Mouse (Mus musculus) hindbrain, embryonic 11.5 days (tissue): Measurements from ENCODE around the gene Ccdc130. TPM values are rescaled to one million over a fixed set of nuclear protein-coding genes. Genes with fewer than 3 reads are reported as not detected.

ENCODE experiments used
- ATAC-seq: fragments of 200-750 bp; cut with Nextera tagmentation; 2 replicates; pipeline ENCODE4 v1.8.0; 2017; ENCODE audit warnings: mild to moderate bottlenecking, moderate TSS enrichment, moderate library complexity; ENCODE audit not compliant: low FRiP score
- DNase-seq: peaks from one replicate; pipeline ENCODE4 v3.0.0-alpha.2; 2015; ENCODE audit warnings: low spot score
- H3K27ac ChIP-seq: fragments of 300-500 bp; sonication (generic); 2 replicates; pipeline ENCODE4 v1.5.1; 2014; ENCODE audit warnings: mild to moderate bottlenecking, low read depth, low read length
- H3K27me3 ChIP-seq: fragments of 300-500 bp; sonication (generic); 2 replicates; pipeline ENCODE4 v1.6.1; 2014; ENCODE audit warnings: mild to moderate bottlenecking, low read length, moderate library complexity, mixed read lengths; ENCODE audit not compliant: control insufficient read depth, insufficient read depth
- H3K36me3 ChIP-seq: fragments of 300-500 bp; sonication (generic); 2 replicates; pipeline ENCODE4 v1.6.1; 2014; ENCODE audit warnings: mild to moderate bottlenecking, low read length, moderate library complexity, mixed read lengths; ENCODE audit not compliant: control insufficient read depth, insufficient read depth
- H3K4me1 ChIP-seq: fragments of 300-500 bp; sonication (generic); replicated peaks from 2 replicates; pipeline ENCODE4 v1.6.1; 2014; ENCODE audit warnings: low read length, mixed read lengths; ENCODE audit not compliant: control insufficient read depth, insufficient read depth
- H3K4me2 ChIP-seq: fragments of 300-500 bp; sonication (generic); replicated peaks from 2 replicates; pipeline ENCODE4 v1.6.1; 2014; ENCODE audit warnings: mild to moderate bottlenecking, low read depth, low read length
- H3K4me3 ChIP-seq: fragments of 300-500 bp; sonication (generic); 2 replicates; pipeline ENCODE4 v1.5.1; 2014; ENCODE audit warnings: low read depth, low read length
- H3K9ac ChIP-seq: fragments of 300-500 bp; sonication (generic); 2 replicates; pipeline ENCODE4 v1.6.1; 2014; ENCODE audit warnings: low read depth, low read length
- H3K9me3 ChIP-seq: fragments of 300-500 bp; sonication (generic); 2 replicates; pipeline ENCODE4 v1.6.1; 2016; ENCODE audit warnings: low read length; ENCODE audit not compliant: control insufficient read depth
- WGBS: fragments of 180-500 bp; shearing (Covaris S2); extraction: QIAGEN DNeasy Blood & Tissue Kit; methylation state at CpG from one replicate; pipeline ENCODE4 v1.1.7; 2014; 5-methylcytosine and 5-hydroxymethylcytosine counted together
- polyA plus RNA-seq: library from polyadenylated mRNA; unstranded; fragments of >200 nt; fragmentation: Nextera tagmentation; extraction: Ambion mirVana; gene quantifications from 2 replicates; pipeline ENCODE4 v1.2.1, GENCODE M21; 2014

The Ccdc130 gene
- polyA plus RNA-seq, 1 experiment from 2014 or later = 21.3 TPM

- Histone ChIP-seq H3K9ac (no peak overlapping the region), H3K4me1 (peaks cover 2% of the 10 kb centered on the region), H3K4me3 (no peak overlapping the region), H3K9me3 (no peaks in the 10 kb centered on the region), H3K27me3 (no peaks in the 10 kb centered on the region), H3K36me3 (peaks cover 7% of the 10 kb centered on the region; the same call in 1 of the 2 replicates), H3K27ac (no peak overlapping the region), H3K4me2 (no peak overlapping the region)
- ATAC-seq (no peak), DNase-seq (no peak)
- 90% methylated on average over 2 of the region's 2 CpGs for WGBS
Measured at GRCm38 (mm10) chr8:84233055-84233454, 37.1 kb downstream of the Ccdc130 start.

GRCm38 (mm10) chr8:84230735-84231134, 39.4 kb downstream of the Ccdc130 start:
- no peak overlapping the region for H3K9ac ChIP-seq
- 77% methylated on average over 17 of the region's 17 CpGs for WGBS
- no peak overlapping the region for H3K27ac ChIP-seq
- no peak for DNase-seq
- no peak for ATAC-seq
- peaks cover 12% of the 10 kb centered on the region for H3K36me3 ChIP-seq
- no peaks in the 10 kb centered on the region for H3K27me3 ChIP-seq
- no peak overlapping the region for H3K4me3 ChIP-seq
- H3K4me1 ChIP-seq = peaks cover 2% of the 10 kb centered on the region
- no peaks in the 10 kb centered on the region for H3K9me3 ChIP-seq
- no peak overlapping the region for H3K4me2 ChIP-seq

GRCm38 (mm10) chr8:84223322-84224029, 46.7 kb downstream of the Ccdc130 start:
- Histone ChIP-seq H3K36me3 (peaks cover 24% of the 10 kb centered on the region), H3K4me3 (no peak overlapping the region), H3K27me3 (no peaks in the 10 kb centered on the region), H3K4me2 (no peak overlapping the region), H3K9ac (no peak overlapping the region), H3K27ac (no peak overlapping the region), H3K9me3 (no peaks in the 10 kb centered on the region), H3K4me1 (no peaks in the 10 kb centered on the region)
- no peak for DNase-seq
- 81% methylated on average over 21 of the region's 21 CpGs for WGBS
- ATAC-seq = no peak

- no peak for DNase-seq
- no peak overlapping the region for H3K4me3 ChIP-seq
- H3K9me3 ChIP-seq = no peaks in the 10 kb centered on the region
- no peak for ATAC-seq
- H3K4me2 ChIP-seq = no peak overlapping the region
- H3K27me3 ChIP-seq = no peaks in the 10 kb centered on the region
- no peaks in the 10 kb centered on the region for H3K4me1 ChIP-seq
- WGBS = 96% methylated on average over 9 of the region's 9 CpGs
- peaks cover 24% of the 10 kb centered on the region for H3K36me3 ChIP-seq
- no peak overlapping the region for H3K9ac ChIP-seq
- no peak overlapping the region for H3K27ac ChIP-seq
Measured at GRCm38 (mm10) chr8:84222566-84223165, 47.5 kb downstream of the Ccdc130 start.

- ATAC-seq (no peak), DNase-seq (no peak)
- Histone ChIP-seq H3K9ac (no peak overlapping the region), H3K4me1 (no peaks in the 10 kb centered on the region), H3K27ac (no peak overlapping the region), H3K9me3 (no peaks in the 10 kb centered on the region), H3K4me3 (no peak overlapping the region), H3K27me3 (no peaks in the 10 kb centered on the region), H3K36me3 (peaks cover 21% of the 10 kb centered on the region), H3K4me2 (no peak overlapping the region)
- 91% methylated on average over 7 of the region's 7 CpGs for WGBS
Measured at GRCm38 (mm10) chr8:84220105-84220504, 50.1 kb downstream of the Ccdc130 start.

GRCm38 (mm10) chr8:84218143-84218542, 52.0 kb downstream of the Ccdc130 start:
- Histone ChIP-seq H3K27ac (no peak overlapping the region), H3K27me3 (no peaks in the 10 kb centered on the region), H3K9me3 (no peaks in the 10 kb centered on the region), H3K9ac (no peak overlapping the region), H3K4me3 (no peak overlapping the region), H3K4me2 (no peak overlapping the region), H3K36me3 (peaks cover 21% of the 10 kb centered on the region), H3K4me1 (no peaks in the 10 kb centered on the region)
- no peak for DNase-seq
- WGBS = 93% methylated on average over 5 of the region's 5 CpGs
- ATAC-seq = no peak

GRCm38 (mm10) chr8:84217206-84217605, 53.0 kb downstream of the Ccdc130 start:
- Histone ChIP-seq H3K4me2 (no peak overlapping the region), H3K9me3 (no peaks in the 10 kb centered on the region), H3K4me1 (no peaks in the 10 kb centered on the region), H3K4me3 (no peak overlapping the region), H3K9ac (no peak overlapping the region), H3K27me3 (no peaks in the 10 kb centered on the region), H3K36me3 (peaks cover 19% of the 10 kb centered on the region), H3K27ac (no peak overlapping the region)
- no peak for DNase-seq
- WGBS = 98% methylated on average over 11 of the region's 11 CpGs
- no peak for ATAC-seq

GRCm38 (mm10) chr8:84213277-84213676, 56.9 kb downstream of the Ccdc130 start:
- Histone ChIP-seq H3K9me3 (no peaks in the 10 kb centered on the region), H3K36me3 (peaks cover 22% of the 10 kb centered on the region), H3K4me2 (no peak overlapping the region), H3K4me1 (no peaks in the 10 kb centered on the region; the same call in 1 of the 2 replicates), H3K27ac (no peak overlapping the region), H3K27me3 (no peaks in the 10 kb centered on the region), H3K9ac (no peak overlapping the region), H3K4me3 (no peak overlapping the region)
- ATAC-seq (no peak), DNase-seq (no peak)
- WGBS = 90% methylated on average over 4 of the region's 4 CpGs
